Mouse (Mus musculus): ENCODE measurements at regions not wholly inside any gene's neighbourhood (a gene's known extent, or its start where the extent isn't known, plus 50 kb on each side); places are given as distances from the start of the nearest gene placed in this dataset.
"Not testable (repeated sequence)": the region's sequence is repeated elsewhere in the genome, so short reads cannot be mapped to it uniquely, and the experiment has no call there.

- no peak for DNase-seq
These were observed 249.4 kb upstream of the Akr1e1 start for GRCm38 (mm10) chr13:4858341-4858740.

DNA sequence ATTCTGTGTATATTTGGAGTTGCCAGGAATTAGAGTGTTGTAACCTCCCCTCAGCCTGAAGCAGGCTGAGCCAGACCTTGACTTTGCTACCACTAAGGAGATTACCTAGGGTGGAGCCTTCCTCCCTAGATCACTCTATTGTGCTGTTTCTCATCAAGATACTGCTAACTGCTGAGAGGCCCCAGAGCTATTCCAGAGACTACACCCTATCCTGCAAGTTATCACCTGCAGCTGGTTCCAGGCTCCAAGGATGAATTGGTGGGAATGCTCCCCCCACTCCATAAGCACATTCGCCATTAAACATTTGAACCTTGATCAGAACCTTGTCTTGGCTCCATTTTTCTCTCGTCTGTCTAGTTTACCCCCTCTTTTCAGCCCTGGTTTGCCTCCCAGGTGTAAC, 230.5 kb upstream of the Akr1e1 start:
- DNase-seq = not testable (repeated sequence)

- no peak for DNase-seq
These were observed 217.8 kb upstream of the Akr1e1 start for GRCm38 (mm10) chr13:4826756-4827155.

DNA sequence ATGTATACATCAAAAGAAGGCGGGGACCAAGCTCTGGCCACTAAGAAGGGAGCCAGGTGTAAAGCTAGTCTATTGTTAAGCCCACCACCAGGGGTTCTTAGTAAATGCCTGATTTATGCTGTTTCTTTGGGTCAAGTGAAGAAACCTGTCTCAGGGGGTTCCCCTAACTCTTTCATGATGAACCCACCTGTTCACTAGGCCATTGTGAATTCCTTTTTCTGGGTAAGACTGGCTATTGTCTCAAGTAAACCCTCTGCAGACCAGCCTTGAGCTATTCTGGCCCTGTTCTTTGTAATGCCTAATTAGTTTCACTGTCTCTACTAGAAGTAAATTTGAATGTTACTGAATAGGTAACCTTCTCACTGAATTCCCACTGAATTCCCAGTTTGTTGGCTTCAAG, 216.8 kb upstream of the Akr1e1 start:
- DNase-seq = not testable (repeated sequence)

DNA sequence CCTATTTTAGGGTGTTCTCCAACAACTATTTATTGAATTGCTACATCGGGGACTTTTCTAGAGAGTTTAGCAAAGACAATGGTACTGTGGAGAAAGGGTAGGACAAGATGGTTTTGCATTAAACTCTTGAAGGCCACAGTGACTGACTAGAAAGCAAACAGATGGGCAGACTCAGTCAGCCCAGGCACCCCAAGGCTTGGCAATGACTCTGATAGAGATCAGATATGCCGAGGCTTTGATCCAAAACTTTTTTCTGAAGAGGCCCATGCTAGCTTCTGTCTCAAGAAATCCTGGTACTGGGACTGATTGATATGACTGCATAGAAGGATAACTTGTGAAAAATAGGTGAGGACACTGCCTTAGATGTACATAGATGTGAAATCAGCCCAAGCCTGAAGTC, 197.9 kb upstream of the Akr1e1 start:
- no peak for DNase-seq

- no peak for DNase-seq
These were observed 191.7 kb upstream of the Akr1e1 start for GRCm38 (mm10) chr13:4800666-4801065.

DNA sequence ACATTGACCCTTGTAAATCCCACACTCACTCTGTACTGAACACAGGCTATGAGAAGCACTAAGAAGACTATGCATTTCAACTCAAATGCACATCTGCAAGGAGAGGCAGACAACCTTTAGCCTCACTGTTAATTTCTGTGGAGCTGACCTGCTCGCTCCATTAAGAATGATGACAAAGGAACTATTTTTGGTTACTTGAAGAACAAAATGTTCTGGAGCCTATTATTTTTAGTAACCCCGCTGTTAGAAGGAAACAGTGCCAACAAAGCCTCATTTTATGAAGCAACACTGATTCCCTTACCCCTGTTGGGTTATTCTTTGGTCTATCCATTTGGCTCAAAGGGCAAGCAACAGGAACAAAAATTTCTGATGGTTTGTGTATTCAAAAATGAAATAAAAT, 182.2 kb upstream of the Akr1e1 start:
- DNase-seq = no peak

DNA sequence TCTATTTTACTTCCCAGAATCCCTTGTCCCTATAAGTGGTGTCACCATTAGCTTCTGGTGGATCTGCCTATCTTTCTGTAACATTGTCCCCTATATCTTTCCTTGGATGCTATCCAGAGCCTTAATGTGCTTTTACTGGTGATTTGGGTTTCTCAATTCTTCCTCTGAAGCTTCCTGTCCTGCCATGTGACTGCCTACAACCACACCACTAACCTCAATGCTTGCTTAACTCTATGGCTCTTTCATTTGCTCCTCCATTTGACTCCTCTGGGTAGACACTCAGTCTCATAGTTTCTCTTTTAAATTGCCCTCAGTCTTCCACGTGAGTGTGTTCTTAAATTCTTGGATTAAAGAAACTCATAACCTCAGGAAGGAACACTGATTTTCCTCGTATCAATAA, 181.4 kb upstream of the Akr1e1 start:
- DNase-seq = no peak

- no peak for DNase-seq
These were observed 174.3 kb upstream of the Akr1e1 start for GRCm38 (mm10) chr13:4783290-4783689.

- not testable (repeated sequence) for DNase-seq
These were observed 169.4 kb upstream of the Akr1e1 start for GRCm38 (mm10) chr13:4778264-4778823.

GRCm38 (mm10) chr13:4776855-4777254, 167.9 kb upstream of the Akr1e1 start:
- DNase-seq = peak in 1 of 2 experiments; percentile 68

DNA sequence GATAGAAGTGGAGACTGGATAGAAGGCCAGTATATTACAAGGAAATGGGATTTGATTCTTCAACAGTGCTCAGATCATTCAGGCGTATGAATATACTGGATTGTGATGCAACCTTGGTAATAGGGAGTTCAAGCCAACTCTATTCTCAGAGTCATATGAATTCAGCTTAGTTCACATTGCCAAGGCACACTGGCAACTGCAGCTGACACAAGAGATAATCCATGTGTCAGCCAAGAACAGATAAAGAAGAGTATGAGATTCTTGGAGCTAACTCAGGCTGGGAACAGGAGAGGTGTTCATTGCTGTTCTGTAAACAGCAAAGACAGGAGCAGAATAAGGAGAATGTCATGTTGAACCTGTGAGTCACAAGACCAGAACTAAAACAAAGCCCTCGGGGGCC, 163.3 kb upstream of the Akr1e1 start:
- DNase-seq = no peak

DNA sequence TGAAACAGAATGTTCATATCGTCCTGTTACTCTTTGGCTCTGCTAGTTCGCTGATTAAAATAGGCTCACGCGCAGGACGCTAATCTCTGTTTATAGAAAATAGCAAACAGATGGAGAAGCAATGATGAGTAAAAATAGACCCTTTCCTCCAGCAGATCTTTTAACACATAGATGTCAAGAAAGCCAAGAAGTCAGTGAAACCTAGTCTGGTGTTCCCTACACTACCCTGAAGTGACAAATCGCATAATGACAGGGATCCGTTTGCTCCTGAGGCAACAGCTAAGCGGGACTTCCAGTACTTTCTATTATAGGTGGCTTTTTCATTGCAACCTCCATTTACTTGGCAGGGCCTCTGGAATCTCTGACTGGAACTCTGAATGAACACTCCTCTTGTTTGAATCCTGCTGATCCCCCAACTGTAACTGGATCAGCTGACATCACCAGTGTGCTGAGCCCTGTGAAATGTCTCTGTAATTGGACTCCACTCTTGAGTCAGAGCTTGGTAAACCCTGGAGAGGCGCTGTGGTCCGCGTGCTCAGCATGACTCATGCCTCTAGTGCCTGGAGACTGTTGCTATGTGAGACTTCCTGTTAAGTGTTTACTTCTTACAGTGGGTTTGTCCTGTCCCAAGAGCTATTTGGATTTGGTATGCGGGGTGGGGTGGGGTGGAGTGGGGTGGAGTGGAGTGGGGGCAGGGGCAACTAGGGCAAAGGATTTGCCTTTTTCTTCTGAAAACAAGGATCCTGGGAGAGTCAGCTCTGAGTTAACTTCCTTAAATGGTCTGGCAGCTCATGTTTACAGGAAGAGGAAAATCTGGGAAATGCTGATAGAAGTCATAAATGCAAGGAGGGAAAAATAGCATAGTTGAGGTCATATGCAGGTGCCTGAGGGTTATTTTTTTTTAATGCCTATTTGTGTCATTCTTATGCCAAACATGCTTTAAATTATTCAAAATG, 162.4 kb upstream of the Akr1e1 start:
- DNase-seq = peak; percentile 59 to 86

DNA sequence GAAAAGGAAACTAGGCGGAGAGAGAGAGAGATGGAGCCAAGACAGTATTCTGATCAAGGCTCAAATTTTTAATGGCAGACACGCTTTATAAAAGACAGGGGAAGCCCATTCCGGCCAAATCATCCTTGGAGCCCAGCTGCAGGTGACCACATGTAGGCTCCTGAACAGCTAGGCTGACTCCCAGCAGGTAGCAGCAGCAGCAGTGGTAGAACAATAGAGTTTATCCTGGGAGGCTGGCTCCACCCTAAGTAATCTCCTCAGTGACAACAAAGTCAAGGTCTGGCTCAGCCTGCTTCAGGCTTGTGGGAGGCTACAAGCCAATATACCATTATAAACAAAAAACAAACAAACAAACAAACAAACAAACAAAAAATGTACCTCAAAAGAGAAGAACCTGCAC, 151.0 kb upstream of the Akr1e1 start:
- DNase-seq = no peak

DNA sequence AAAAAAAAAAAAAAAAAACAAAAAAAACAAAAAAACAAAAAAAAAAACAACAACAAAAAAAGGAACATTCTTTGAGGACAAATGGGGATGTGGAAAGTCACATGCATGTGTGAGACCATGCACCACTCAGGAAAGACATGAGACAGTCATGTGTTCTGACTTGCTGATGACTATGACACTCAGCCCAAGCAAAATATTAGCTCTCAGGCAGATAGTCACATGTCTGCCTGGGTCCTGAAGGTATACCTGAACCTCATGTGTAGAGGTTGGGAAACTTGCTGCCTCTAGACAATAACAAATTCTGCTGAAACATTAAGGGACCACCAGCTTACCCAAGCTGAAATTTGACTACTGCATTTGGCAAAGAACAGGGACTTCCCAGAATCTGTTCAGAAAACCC, 147.6 kb upstream of the Akr1e1 start:
- no peak for DNase-seq

DNA sequence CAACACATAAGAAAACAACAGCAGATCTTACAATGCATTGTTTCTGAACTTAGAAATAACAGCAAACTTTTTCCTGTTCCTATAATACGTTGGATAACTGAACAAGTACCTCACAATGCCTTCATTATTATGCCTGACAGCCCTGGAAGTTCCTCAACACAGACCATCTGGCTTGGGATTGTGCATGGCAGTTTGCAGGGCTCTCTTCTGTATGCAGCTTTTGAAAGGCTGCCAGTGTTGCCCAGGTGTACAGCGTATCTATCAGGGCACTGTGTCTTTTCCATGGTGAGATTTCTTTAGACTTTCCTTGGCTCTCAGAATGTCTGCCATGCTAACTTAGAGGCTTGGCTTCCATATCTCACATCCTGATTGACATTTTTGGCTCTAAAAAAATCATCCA, 134.0 kb upstream of the Akr1e1 start:
- no peak for DNase-seq

- not testable (repeated sequence) for DNase-seq
These were observed 107.3 kb upstream of the Akr1e1 start for GRCm38 (mm10) chr13:4716299-4716698.

- no peak for DNase-seq
These were observed 105.8 kb upstream of the Akr1e1 start for GRCm38 (mm10) chr13:4714724-4715123.

GRCm38 (mm10) chr13:4712698-4713097, 103.7 kb upstream of the Akr1e1 start:
- DNase-seq = no peak

DNA sequence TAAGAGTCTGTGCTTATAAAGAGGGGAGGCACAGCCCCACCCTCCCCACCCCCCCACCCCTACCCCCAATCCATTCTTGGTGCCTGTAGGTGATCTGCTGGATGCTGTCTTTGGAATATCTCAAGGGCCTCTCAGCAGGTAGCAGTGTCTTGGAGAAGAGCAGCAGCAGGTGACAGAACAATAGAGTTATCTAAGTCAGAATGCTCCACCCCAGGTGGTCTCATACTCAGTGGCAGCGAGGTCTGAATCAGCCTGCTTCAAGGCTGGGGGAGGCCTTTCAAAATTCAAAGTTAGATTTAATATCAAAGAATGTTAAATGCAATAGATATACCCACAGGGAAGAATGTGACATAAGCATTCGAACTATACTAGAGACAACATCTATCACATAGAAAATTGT, 90.6 kb upstream of the Akr1e1 start:
- DNase-seq = not testable (repeated sequence)

DNA sequence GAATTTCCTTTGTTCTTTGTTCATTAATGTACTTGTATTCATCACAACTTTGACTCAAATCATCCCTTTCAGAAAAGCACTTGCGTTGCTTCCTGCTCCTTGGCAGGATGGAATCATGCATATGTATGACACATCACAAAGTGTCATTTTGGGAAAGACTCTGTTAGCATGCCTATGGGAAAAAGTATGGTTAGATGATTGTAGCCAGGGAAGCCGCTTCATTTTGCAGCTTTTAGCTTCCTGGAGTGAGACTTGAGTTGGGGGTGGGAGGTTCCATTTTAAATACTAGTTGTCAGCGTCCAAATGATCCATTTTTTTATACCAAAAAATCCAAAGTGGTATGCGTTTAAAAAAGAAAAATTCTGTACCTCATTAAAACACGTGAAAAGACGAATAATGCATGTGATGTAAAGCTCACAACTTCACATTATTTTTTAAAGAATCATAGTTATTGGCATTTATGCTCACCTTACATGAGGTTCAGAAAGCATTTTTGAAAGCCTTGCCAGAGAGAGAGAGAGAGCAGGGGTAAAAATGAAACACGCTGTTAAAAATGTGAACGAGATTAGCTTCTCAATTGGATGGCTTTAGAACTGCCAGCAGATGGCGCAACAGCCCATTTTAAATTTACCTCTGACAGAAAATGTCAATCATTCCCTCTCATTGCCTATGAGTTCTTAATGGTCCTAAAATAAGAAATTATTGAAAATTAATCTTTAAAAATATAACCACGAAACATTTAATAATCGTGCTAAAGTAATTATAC, 57.6 kb upstream of the Akr1e1 start:
- peak; percentile 54 to 63 for DNase-seq

DNA sequence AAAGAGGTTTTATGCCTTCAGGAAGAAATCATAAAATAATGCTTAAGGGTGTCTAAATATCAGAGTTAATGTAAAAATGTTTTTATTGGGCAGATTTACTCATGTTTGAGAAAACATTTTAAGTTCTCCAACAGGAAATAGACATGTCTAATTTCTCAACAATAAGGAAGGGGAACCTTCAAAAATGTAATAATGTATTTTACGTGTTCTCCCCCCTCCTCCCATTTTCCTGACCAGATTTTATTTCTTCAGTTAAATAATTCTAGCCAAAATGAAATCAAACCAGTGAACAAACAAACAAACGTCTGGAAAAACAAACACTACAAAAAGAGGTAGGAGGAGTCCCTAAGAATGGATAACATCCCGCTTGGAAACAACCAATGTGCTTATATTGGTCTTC, 54.4 kb upstream of the Akr1e1 start:
- DNase-seq = no peak

DNA sequence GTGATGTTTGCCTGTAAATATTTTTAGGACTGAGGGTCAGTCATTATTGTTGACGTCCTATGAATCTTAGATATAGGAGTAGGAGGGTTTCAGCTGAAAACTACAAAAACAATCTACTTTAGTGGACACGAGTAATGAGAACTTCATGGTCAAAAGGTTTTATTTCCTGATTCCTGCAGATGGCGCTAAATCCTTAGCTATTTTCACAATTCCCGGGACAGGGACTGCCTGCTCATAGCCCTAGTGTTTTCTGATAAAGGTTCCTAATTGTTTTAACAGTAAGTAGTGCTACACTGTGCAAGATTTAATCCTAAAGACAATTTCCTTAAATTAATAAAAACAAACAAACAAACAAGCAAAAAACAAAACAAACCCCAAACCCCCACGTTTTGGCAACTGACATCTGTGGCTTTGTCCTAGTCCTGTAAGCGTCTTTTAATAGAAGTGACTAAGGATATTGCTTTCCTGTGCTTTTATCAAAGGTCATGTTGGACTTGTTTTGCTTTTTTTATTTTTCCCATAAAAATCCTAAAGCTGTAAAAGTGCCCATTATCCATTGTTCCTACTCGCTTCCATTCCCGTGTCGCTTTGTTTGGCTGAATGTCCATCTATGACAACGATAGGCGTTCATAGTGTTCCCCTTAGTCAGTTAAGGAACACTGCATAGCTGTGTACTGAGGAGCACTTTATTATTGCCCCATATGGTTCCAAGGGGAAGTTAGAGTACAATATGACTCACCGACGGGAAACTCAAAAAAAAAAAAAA, 53.5 kb upstream of the Akr1e1 start:
- DNase-seq = peak in 1 of 2 experiments; percentile 40
